Mouse (Mus musculus): ENCODE measurements around the gene Mab21l1.

- no peak for TF ChIP-seq POLR2A (IDR thresholded peaks at IDR 0.05; ENCODE audit: insufficient read depth, low read depth, low read length)
- no peak for TF ChIP-seq CTCF (IDR thresholded peaks at IDR 0.05)
Measured at GRCm38 (mm10) chr3:55756602-55757190, 25.6 kb upstream of the Mab21l1 start.

Data from heart, adult 2 months (tissue).